Mouse (Mus musculus) 416B (cell line): ENCODE results near the gene Accsl.

ENCODE experiments used
- DNase-seq: peaks from one replicate; pipeline ENCODE4 v3.0.0; 2011; ENCODE audit warnings: low read depth

Gene Accsl

DNA sequence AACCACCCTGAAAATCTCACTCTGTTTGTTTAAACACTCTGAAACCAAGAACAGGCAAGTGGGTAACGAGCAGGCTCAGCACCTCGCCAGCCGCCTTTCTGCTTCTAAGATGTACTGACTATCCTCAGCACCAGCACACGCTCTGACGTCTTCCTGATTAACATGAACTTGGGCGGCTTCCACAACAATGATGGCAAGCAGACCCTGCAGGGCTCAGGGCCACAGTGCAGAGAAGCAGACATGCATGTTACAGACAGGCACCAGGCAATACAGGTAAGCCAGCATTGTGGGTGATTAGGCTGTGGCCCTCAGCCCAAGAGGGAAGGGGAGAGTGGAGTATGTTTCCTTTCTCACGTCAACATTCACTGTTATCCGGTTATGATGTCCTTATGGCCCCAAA, 61.5 kb downstream of the Accsl start:
- DNase-seq, result no peak

DNA sequence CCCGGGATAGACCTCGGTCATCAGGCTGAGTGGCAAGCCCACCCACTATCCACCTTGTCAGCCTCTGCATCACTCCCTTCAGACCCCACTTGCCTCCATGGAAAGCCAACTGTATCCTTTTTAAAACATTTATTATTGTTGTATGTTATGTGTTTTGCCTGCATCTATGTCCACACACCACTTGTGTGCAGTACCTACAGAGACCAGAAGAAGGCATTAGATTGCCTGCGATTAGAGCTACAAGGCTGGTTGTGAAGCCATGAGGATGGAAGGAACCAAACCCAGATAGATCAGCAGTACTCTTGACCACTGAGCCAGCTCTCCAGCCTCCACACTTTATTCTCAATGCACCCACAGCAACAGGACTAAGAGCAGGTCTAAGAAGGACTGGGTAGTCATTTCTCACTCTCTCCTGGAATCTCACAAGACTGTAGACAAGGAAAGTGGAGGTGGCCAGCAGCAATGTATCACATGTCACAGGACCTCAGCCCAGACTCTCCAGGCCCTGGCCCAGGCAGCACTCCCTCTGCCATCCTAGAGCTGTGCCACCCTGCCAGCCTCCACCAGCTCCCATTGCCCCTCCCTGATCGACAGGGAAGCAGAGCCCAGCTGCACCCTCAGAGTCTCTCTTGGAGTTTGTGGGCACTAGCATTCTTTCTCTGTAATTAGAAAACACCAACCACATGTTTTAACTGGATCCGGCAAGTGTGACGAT, 62.3 kb downstream of the Accsl start:
- DNase-seq, result no peak

DNA sequence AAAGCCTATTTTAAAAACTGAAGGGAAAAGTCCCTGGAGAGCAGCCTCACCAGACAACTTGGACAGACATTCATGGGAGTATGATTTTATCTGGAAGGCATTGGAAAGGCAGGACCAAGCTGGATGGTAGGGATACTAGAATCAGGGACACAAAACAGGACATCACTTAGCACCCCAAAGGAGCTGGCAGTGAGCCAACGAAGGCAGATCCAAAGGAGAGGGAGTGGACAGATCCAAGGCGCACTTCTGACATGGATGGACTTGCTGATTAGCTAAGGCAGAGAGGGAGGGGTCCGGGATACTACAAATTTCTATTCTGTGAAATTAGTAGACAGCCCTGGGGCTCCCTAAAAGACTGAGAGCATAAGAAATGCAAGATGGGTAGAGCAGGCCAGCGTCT, 63.4 kb downstream of the Accsl start:
- DNase-seq, result no peak
